Mouse (Mus musculus): ENCODE data around the gene Fam216a.
"Not testable (repeated sequence)": the region's sequence is repeated elsewhere in the genome, so short reads cannot be mapped to it uniquely, and the experiment has no call there.

The Fam216a gene

DNA sequence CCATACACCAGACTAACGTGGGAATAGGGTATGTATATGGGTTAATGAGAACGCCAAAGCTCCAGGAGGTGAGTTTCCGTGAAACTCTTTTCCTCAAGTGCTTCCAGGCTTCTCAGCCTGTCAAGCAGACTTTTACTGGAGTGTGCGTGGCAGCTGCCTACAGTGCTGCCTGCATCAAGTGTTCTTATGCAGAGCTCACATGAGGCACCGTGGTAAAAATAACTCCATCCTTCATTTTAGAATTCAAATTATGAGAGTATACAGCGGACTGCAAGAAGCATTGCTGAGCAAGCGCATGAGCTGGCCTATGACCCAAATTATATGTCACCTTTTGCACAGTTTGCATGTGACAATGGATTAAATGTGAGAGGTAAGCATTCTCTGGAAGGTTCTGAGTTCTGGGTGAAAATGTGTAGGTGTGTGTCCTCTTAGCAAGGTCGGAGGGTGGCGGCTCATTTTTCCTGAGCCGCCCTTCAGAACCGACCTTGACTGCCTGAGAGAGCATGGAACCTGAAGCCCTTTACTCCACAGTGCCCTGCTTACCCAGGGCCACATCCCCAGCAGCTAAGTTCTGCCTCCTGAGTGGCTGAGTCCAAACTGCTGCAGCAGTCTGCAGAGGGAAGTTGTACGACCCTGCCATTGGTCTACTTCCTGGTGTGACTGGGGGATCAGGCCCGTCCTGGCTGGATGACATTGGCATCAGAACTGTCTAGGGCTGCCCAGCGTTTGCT is 52.5 kb downstream of the Fam216a start:
- DNase-seq: no peak

- not testable (repeated sequence) for DNase-seq
Observed at GRCm38 (mm10) chr5:122318976-122319375, 53.2 kb downstream of the Fam216a start.

- peak; percentile 50 to 61 for DNase-seq
Observed at GRCm38 (mm10) chr5:122318100-122318499, 54.1 kb downstream of the Fam216a start.

- DNase-seq: no peak
Observed at GRCm38 (mm10) chr5:122317329-122318045, 54.7 kb downstream of the Fam216a start.

- DNase-seq: peak; percentile 55 to 67
Observed at GRCm38 (mm10) chr5:122314966-122315667, 57.0 kb downstream of the Fam216a start.
